Mouse (Mus musculus) myocyte (in vitro differentiated cells): ENCODE data around the gene E2f4. TPM values are rescaled to one million over a fixed set of nuclear protein-coding genes. Genes with fewer than 3 reads are reported as not detected.

ENCODE experiments used
- H3K27me3 ChIP-seq: one replicate; pipeline ENCODE4 v1.6.1; 2011; ENCODE audit not compliant: control insufficient read depth, insufficient read depth, insufficient read length
- H3K36me3 ChIP-seq: one replicate; pipeline ENCODE4 v1.6.1; 2011; ENCODE audit not compliant: control insufficient read depth, insufficient read depth
- H3K4me2 ChIP-seq: one replicate; pipeline ENCODE4 v1.6.1; 2011; ENCODE audit warnings: low read depth, control low read depth
- H3K4me3 ChIP-seq: one replicate; pipeline ENCODE4 v1.5.1; 2011; ENCODE audit warnings: mild to moderate bottlenecking, control low read depth, moderate library complexity
- H3K79me2 ChIP-seq: one replicate; pipeline ENCODE4 v1.6.1; 2011; ENCODE audit not compliant: control insufficient read depth, insufficient read depth
- H3ac ChIP-seq: one replicate; pipeline ENCODE4 v1.6.1; 2011; ENCODE audit not compliant: control insufficient read depth, insufficient read length
- CEBPB ChIP-seq: IDR thresholded peaks from 2 replicates; pipeline ENCODE4 v1.6.1; 2011; ENCODE audit warnings: mild to moderate bottlenecking, moderate library complexity; ENCODE audit not compliant: poor library complexity, insufficient read depth, severe bottlenecking
- E2F4 ChIP-seq: IDR thresholded peaks from one replicate; pipeline ENCODE4 v1.6.1; 2011; ENCODE audit warnings: mild to moderate bottlenecking, control low read depth, moderate library complexity; ENCODE audit not compliant: insufficient read depth
- MAX ChIP-seq: IDR thresholded peaks from one replicate; pipeline ENCODE4 v1.6.1; 2011; ENCODE audit warnings: low read depth, mild to moderate bottlenecking, control low read depth
- MYOD1 ChIP-seq, 3 experiments: IDR thresholded peaks; one replicate each; pipeline ENCODE4 v1.6.1; 2011; ENCODE audit warnings: control low read depth in 2 of 3, low read depth in 2 of 3, mild to moderate bottlenecking in 2 of 3, moderate library complexity in 1 of 3; ENCODE audit not compliant: insufficient read length in 2 of 3, control insufficient read depth in 1 of 3
- MYOG ChIP-seq, 3 experiments: IDR thresholded peaks; one replicate each; pipeline ENCODE4 v1.6.1; 2011; ENCODE audit warnings: control low read depth in 2 of 3, low read depth in 2 of 3, mild to moderate bottlenecking in 2 of 3; ENCODE audit not compliant: insufficient read length in 2 of 3, control insufficient read depth in 1 of 3, insufficient read depth in 1 of 3
- POLR2A ChIP-seq: IDR thresholded peaks from one replicate; pipeline ENCODE4 v1.6.1; 2011; ENCODE audit warnings: low read depth, mild to moderate bottlenecking, control low read depth, moderate library complexity; ENCODE audit not compliant: insufficient read length
- POLR2AphosphoS2 ChIP-seq: IDR thresholded peaks from one replicate; pipeline ENCODE4 v1.6.1; 2011; ENCODE audit warnings: low read depth, control low read depth; ENCODE audit not compliant: insufficient read length
- REST ChIP-seq: IDR thresholded peaks from one replicate; pipeline ENCODE4 v1.6.1; 2011; ENCODE audit warnings: mild to moderate bottlenecking, control low read depth, moderate library complexity; ENCODE audit not compliant: insufficient read depth, insufficient read length
- SRF ChIP-seq: IDR thresholded peaks from one replicate; pipeline ENCODE4 v1.6.1; 2011; ENCODE audit warnings: low read depth; ENCODE audit not compliant: control insufficient read depth, insufficient read length
- TCF12 ChIP-seq: IDR thresholded peaks from one replicate; pipeline ENCODE4 v1.6.1; 2011; ENCODE audit warnings: mild to moderate bottlenecking, control low read depth; ENCODE audit not compliant: poor library complexity, insufficient read depth, severe bottlenecking
- TCF3 ChIP-seq: IDR thresholded peaks from one replicate; pipeline ENCODE4 v1.6.1; 2011; ENCODE audit warnings: low read depth, control low read depth; ENCODE audit not compliant: insufficient read length
- USF1 ChIP-seq: IDR thresholded peaks from one replicate; pipeline ENCODE4 v1.6.1; 2011; ENCODE audit warnings: low read depth, mild to moderate bottlenecking, control low read depth, moderate library complexity
- polyA plus RNA-seq: library from polyadenylated mRNA; unstranded; fragments of >200 nt; fragmentation: generic; extraction: Trizol; gene quantifications from one replicate; pipeline ENCODE4 v1.2.1, GENCODE M21; 2012; ENCODE audit warnings: missing spikeins

Gene E2f4
- polyA plus RNA-seq, 1 experiment = 59.7 TPM

- peak overlapping the region; percentile 42 for H3ac ChIP-seq
- TF ChIP-seq POLR2AphosphoS2 (peak; percentile 88), E2F4 (no peak), CEBPB (no peak), SRF (peak; percentile 30), MAX (no peak), MYOG (IDR thresholded peaks at IDR 0.05; ENCODE audit: control insufficient read depth in 1 of 3, insufficient read depth in 1 of 3, insufficient read length in 2 of 3, low read depth in 2 of 3) (peak in 1 of 3 experiments; percentile 17), POLR2A (peak; percentile 70), MYOD1 (IDR thresholded peaks at IDR 0.05; ENCODE audit: control insufficient read depth in 1 of 3, insufficient read length in 2 of 3, low read depth in 2 of 3) (no peak)
- no peaks in the 10 kb centered on the region for H3K79me2 ChIP-seq
- H3K4me2 ChIP-seq = peak overlapping the region; percentile 80
- peaks cover 14% of the 10 kb centered on the region for H3K36me3 ChIP-seq
- H3K27me3 ChIP-seq = no peaks in the 10 kb centered on the region
- peak overlapping the region; percentile 25 for H3K4me3 ChIP-seq
Measured at GRCm38 (mm10) chr8:105254152-105254965, 43.1 kb upstream of the E2f4 start.

- Histone ChIP-seq H3ac (peak within 1 kb of the TSS; percentile 42), H3K36me3 (peaks cover 14% of the 10 kb centered on the region), H3K4me2 (peak within 1 kb of the TSS; percentile 80), H3K79me2 (no peaks in the 10 kb centered on the region), H3K27me3 (no peaks in the 10 kb centered on the region), H3K4me3 (peak within 1 kb of the TSS; percentile 25)
- TF ChIP-seq MYOD1 (IDR thresholded peaks at IDR 0.05; ENCODE audit: control insufficient read depth in 1 of 3, insufficient read length in 2 of 3, low read depth in 2 of 3) (peak in 2 of 3 experiments; percentile 30 to 34), USF1 (peak; percentile 88), POLR2AphosphoS2 (peak; percentile 71), POLR2A (peak; percentile 42), E2F4 (no peak)
Measured at GRCm38 (mm10) chr8:105254966-105255350, 42.5 kb upstream of the E2f4 start, which contains the start of gene B3gnt9. Gene B3gnt9, minus strand, starts transcription at chr8:105255153.

- Histone ChIP-seq H3K4me3 (no peak overlapping the region), H3K79me2 (no peaks in the 10 kb centered on the region), H3K36me3 (peaks cover 4% of the 10 kb centered on the region), H3ac (no peak overlapping the region), H3K4me2 (no peak overlapping the region), H3K27me3 (no peaks in the 10 kb centered on the region)
- TF ChIP-seq TCF12 = no peak
- TF ChIP-seq TCF3 = no peak
- TF ChIP-seq MAX = no peak
- no peak for TF ChIP-seq POLR2AphosphoS2
- no peak for TF ChIP-seq SRF
- no peak for TF ChIP-seq REST
- TF ChIP-seq MYOD1 (IDR thresholded peaks at IDR 0.05; ENCODE audit: control insufficient read depth in 1 of 3, insufficient read length in 2 of 3, low read depth in 2 of 3) = no peak
- no peak for TF ChIP-seq MYOG (IDR thresholded peaks at IDR 0.05; ENCODE audit: control insufficient read depth in 1 of 3, insufficient read depth in 1 of 3, insufficient read length in 2 of 3, low read depth in 2 of 3)
- TF ChIP-seq USF1 = no peak
- no peak for TF ChIP-seq POLR2A
- TF ChIP-seq CEBPB = no peak
- no peak for TF ChIP-seq E2F4
Measured at GRCm38 (mm10) chr8:105257318-105258114, 39.9 kb upstream of the E2f4 start.

GRCm38 (mm10) chr8:105258911-105259720 lies 38.3 kb upstream of the E2f4 start:
- Histone ChIP-seq H3ac (no peak overlapping the region), H3K79me2 (peaks cover 4% of the 10 kb centered on the region), H3K27me3 (no peaks in the 10 kb centered on the region), H3K4me3 (no peak overlapping the region), H3K4me2 (no peak overlapping the region), H3K36me3 (no peaks in the 10 kb centered on the region)
- TF ChIP-seq REST (no peak), POLR2AphosphoS2 (no peak), USF1 (no peak), MAX (no peak), CEBPB (no peak), TCF3 (no peak), TCF12 (no peak), MYOG (IDR thresholded peaks at IDR 0.05; ENCODE audit: control insufficient read depth in 1 of 3, insufficient read depth in 1 of 3, insufficient read length in 2 of 3, low read depth in 2 of 3) (no peak), SRF (no peak), E2F4 (no peak), MYOD1 (IDR thresholded peaks at IDR 0.05; ENCODE audit: control insufficient read depth in 1 of 3, insufficient read length in 2 of 3, low read depth in 2 of 3) (no peak), POLR2A (no peak)
